Mouse (Mus musculus) adrenal gland, postnatal 36 days (tissue): ENCODE results near the gene Tmem254c. TPM values are rescaled to one million over a fixed set of nuclear protein-coding genes. Genes with fewer than 3 reads are reported as not detected.

Experiments used
- total RNA-seq, 2 experiments: library from RNA; stranded (reverse); gene quantifications; 2 replicates each; pipeline ENCODE4 v1.2.3; 2021

The Tmem254c gene
- total RNA-seq, 2 experiments from 2014 or later: 15.9 to 25.4 TPM

Other genes starting within 250 kb of the Tmem254c start
- 10 to 100 TPM; 57.8 to 84.4 TPM for gene Anxa11, start 225.2 kb downstream of the Tmem254c start, total RNA-seq
- 1 to 10 TPM; 1.3 to 1.4 TPM for gene Plac9a, start 164.3 kb downstream of the Tmem254c start, total RNA-seq
- gene Tmem254a, start 139.7 kb downstream of the Tmem254c start, total RNA-seq: 1 to 10 TPM; 2.3 to 3.2 TPM
- not detected for gene Cphx1, start 129.1 kb downstream of the Tmem254c start, total RNA-seq
- under 1 TPM in 1 of 2 experiments, not detected in 1; 0.13 TPM for gene Duxbl1, start 88.8 kb downstream of the Tmem254c start, total RNA-seq
- 10 to 100 TPM; 14.8 to 19.4 TPM for gene Gm9780, start 24.6 kb downstream of the Tmem254c start, total RNA-seq
- gene Cphx2, start 14.2 kb upstream of the Tmem254c start, total RNA-seq: not detected
- not detected for gene Cphx3, start 14.9 kb upstream of the Tmem254c start, total RNA-seq
- gene Duxbl2, start 51.0 kb upstream of the Tmem254c start, total RNA-seq: not detected
- gene Plac9b, start 115.1 kb upstream of the Tmem254c start, total RNA-seq: 10 to 100 TPM; 38.6 to 56.2 TPM
- gene Tmem254b, start 139.7 kb upstream of the Tmem254c start, total RNA-seq: 1 to 10 TPM; 6.2 to 9.6 TPM
- gene Duxbl3, start 190.6 kb upstream of the Tmem254c start, total RNA-seq: under 1 TPM in 1 of 2 experiments, not detected in 1; 0.43 TPM